Mouse (Mus musculus): ENCODE measurements around the gene Cks1b. TPM values are rescaled to one million over a fixed set of nuclear protein-coding genes. Genes with fewer than 3 reads are reported as not detected.

The Cks1b gene
- polyA plus RNA-seq, 1 experiment, result 7.4 TPM

- Histone ChIP-seq H3K9me3 (ENCODE audit: control insufficient read depth, low read length) (no peaks in the 10 kb centered on the region), H3K4me1 (ENCODE audit: control insufficient read depth) (peaks cover 80% of the 10 kb centered on the region), H3K36me3 (ENCODE audit: control insufficient read depth) (peaks cover 58% of the 10 kb centered on the region), H3K4me3 (replicated peaks) (peak overlapping the region; percentile 71), H3K27me3 (ENCODE audit: control insufficient read depth) (no peaks in the 10 kb centered on the region)
- TF ChIP-seq GATA1 (IDR thresholded peaks at IDR 0.05; ENCODE audit: low read length) (no peak), TAL1 (IDR thresholded peaks at IDR 0.05; ENCODE audit: low read length) (no peak)
These were observed 2.2 kb upstream of the Cks1b start for GRCm38 (mm10) chr3:89420421-89420820.

GRCm38 (mm10) chr3:89419981-89420380 is 1.8 kb upstream of the Cks1b start:
- Histone ChIP-seq H3K4me1 (ENCODE audit: control insufficient read depth) (peaks cover 75% of the 10 kb centered on the region), H3K9me3 (ENCODE audit: control insufficient read depth, low read length) (peaks cover under 1% of the 10 kb centered on the region), H3K36me3 (ENCODE audit: control insufficient read depth) (peaks cover 58% of the 10 kb centered on the region), H3K27me3 (ENCODE audit: control insufficient read depth) (no peaks in the 10 kb centered on the region), H3K4me3 (replicated peaks) (peak overlapping the region; percentile 96)
- TF ChIP-seq GATA1 (IDR thresholded peaks at IDR 0.05; ENCODE audit: low read length) (no peak), TAL1 (IDR thresholded peaks at IDR 0.05; ENCODE audit: low read length) (no peak)

DNA sequence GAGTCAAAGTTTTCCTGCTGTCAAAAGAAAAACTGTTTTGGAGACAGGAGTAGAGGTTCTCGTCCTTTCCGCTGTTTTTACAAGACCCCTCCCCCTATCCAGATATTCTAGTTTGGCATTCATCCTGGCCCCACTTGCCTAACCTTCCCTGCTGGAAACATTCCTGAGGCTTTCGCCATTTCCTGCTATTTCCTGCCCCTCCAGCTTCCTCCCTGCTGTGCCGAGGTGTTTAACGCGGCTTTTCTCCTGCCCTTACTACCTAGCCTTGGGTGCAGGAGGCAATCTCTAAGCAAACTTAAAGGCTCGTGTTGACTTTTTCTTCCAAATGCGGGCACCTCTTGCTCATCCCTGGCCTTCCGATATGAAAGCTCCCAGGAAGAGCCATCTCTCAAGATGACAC is 1.4 kb upstream of the Cks1b start:
- TF ChIP-seq GATA1 (IDR thresholded peaks at IDR 0.05; ENCODE audit: low read length) (no peak), TAL1 (IDR thresholded peaks at IDR 0.05; ENCODE audit: low read length) (no peak)
- H3K4me1 ChIP-seq (ENCODE audit: control insufficient read depth), result peaks cover 71% of the 10 kb centered on the region
- H3K27me3 ChIP-seq (ENCODE audit: control insufficient read depth), result no peaks in the 10 kb centered on the region
- peaks cover 58% of the 10 kb centered on the region for H3K36me3 ChIP-seq (ENCODE audit: control insufficient read depth)
- peaks cover 3% of the 10 kb centered on the region for H3K9me3 ChIP-seq (ENCODE audit: control insufficient read depth, low read length)
- H3K4me3 ChIP-seq (replicated peaks), result peak overlapping the region; percentile 96

DNA sequence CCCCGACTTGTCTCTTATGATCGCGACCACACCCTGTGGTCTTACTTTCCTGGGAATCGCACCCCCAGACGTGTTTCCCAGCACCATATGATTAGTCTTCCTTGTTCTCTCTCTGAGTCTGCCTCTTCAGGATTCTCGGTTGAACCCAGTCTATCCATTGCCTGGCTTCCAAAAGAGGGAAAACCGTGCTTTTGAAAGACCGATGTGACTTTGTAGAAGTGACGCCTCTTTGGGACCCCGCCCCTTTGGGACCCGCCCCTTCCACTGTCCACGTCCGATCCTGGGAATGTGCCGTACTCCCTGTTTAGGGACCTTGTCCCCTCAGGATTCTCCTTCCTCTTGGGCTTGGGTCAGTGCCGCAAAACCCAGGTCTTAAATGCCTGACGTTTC is 673 bp upstream of the Cks1b start:
- Histone ChIP-seq H3K36me3 (ENCODE audit: control insufficient read depth) (peaks cover 58% of the 10 kb centered on the region), H3K4me3 (replicated peaks) (peak overlapping the region; percentile 96), H3K4me1 (ENCODE audit: control insufficient read depth) (peaks cover 64% of the 10 kb centered on the region), H3K9me3 (ENCODE audit: control insufficient read depth, low read length) (peaks cover 3% of the 10 kb centered on the region), H3K27me3 (ENCODE audit: control insufficient read depth) (no peaks in the 10 kb centered on the region)
- TF ChIP-seq TAL1 (IDR thresholded peaks at IDR 0.05; ENCODE audit: low read length) (no peak), GATA1 (IDR thresholded peaks at IDR 0.05; ENCODE audit: low read length) (no peak)

GRCm38 (mm10) chr3:89417840-89418169 is 378 bp downstream of the Cks1b start:
- Histone ChIP-seq H3K9me3 (ENCODE audit: control insufficient read depth, low read length) (peaks cover 3% of the 10 kb centered on the region), H3K4me1 (ENCODE audit: control insufficient read depth) (peaks cover 53% of the 10 kb centered on the region), H3K4me3 (replicated peaks) (peak overlapping the region; percentile 96), H3K27me3 (ENCODE audit: control insufficient read depth) (no peaks in the 10 kb centered on the region), H3K36me3 (ENCODE audit: control insufficient read depth) (peaks cover 57% of the 10 kb centered on the region)
- no peak for TF ChIP-seq GATA1 (IDR thresholded peaks at IDR 0.05; ENCODE audit: low read length)

DNA sequence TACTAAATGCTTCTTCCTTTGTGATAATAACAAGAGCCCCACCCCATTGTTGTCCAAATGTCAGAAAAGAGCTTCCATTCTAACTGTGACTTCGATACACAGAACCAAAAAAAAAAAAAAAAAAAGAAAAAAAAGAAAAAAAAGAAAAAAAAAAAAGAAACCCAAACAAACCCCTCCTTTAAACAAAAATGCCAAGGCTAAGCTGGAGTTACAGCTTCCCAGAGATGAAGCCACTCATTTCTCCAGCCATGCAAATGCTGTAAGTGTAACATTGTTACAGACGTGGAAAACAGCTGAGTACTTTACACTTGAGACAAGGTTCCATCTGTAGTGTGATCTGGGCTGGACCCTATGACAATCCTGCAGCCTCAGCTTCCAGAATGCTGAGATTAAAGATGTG is 1.1 kb downstream of the Cks1b start:
- TF ChIP-seq TAL1 (IDR thresholded peaks at IDR 0.05; ENCODE audit: low read length), result no peak
- no peak for TF ChIP-seq GATA1 (IDR thresholded peaks at IDR 0.05; ENCODE audit: low read length)
- peaks cover 52% of the 10 kb centered on the region for H3K4me1 ChIP-seq (ENCODE audit: control insufficient read depth)
- H3K36me3 ChIP-seq (ENCODE audit: control insufficient read depth), result peaks cover 51% of the 10 kb centered on the region

DNA sequence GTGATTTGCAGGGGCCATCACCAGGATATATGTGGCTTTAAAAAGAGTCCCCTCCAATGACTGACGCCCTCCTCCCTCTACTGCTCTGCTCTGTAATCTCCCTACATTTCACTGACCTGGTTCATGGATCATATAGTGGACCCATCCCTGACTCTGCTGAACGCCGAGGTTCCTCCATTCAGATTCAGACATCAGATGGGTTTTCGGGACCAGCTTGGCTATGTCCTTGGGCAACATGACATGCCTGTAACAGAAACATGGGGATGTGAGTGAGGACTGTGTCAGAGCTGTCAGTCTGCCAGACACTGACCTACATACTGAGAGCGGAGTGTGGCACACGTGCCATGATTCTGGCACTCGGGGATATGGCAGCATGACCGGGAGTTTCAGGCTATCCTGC is 2.0 kb downstream of the Cks1b start:
- peaks cover 46% of the 10 kb centered on the region for H3K36me3 ChIP-seq (ENCODE audit: control insufficient read depth)
- no peaks in the 10 kb centered on the region for H3K27me3 ChIP-seq (ENCODE audit: control insufficient read depth)
- H3K9me3 ChIP-seq (ENCODE audit: control insufficient read depth, low read length), result peaks cover 3% of the 10 kb centered on the region
- H3K4me1 ChIP-seq (ENCODE audit: control insufficient read depth), result peaks cover 48% of the 10 kb centered on the region
- TF ChIP-seq GATA1 (IDR thresholded peaks at IDR 0.05; ENCODE audit: low read length) (no peak), TAL1 (IDR thresholded peaks at IDR 0.05; ENCODE audit: low read length) (no peak)
- peak overlapping the region; percentile 96 for H3K4me3 ChIP-seq (replicated peaks)

More for the DNA sequence above, 1.1 kb downstream of the Cks1b start:
- H3K27me3 ChIP-seq (ENCODE audit: control insufficient read depth), result no peaks in the 10 kb centered on the region
- peaks cover 3% of the 10 kb centered on the region for H3K9me3 ChIP-seq (ENCODE audit: control insufficient read depth, low read length)
- H3K4me3 ChIP-seq (replicated peaks), result peak overlapping the region; percentile 96

- TF ChIP-seq TAL1 (IDR thresholded peaks at IDR 0.05; ENCODE audit: low read length), result no peak
- no peak for TF ChIP-seq GATA1 (IDR thresholded peaks at IDR 0.05; ENCODE audit: low read length)
- Histone ChIP-seq H3K4me3 (replicated peaks) (peak within 1 kb of the TSS; percentile 77), H3K27me3 (ENCODE audit: control insufficient read depth) (no peaks in the 10 kb centered on the region), H3K9me3 (ENCODE audit: control insufficient read depth, low read length) (peaks cover 3% of the 10 kb centered on the region), H3K4me1 (ENCODE audit: control insufficient read depth) (peaks cover 42% of the 10 kb centered on the region), H3K36me3 (ENCODE audit: control insufficient read depth) (peaks cover 61% of the 10 kb centered on the region)
These were observed 6.4 kb downstream of the Cks1b start, which contains the start of gene Flad1 for GRCm38 (mm10) chr3:89411490-89412393. Gene Flad1, minus strand, starts transcription at chr3:89411870.

GRCm38 (mm10) chr3:89410864-89411263 is 7.3 kb downstream of the Cks1b start:
- Histone ChIP-seq H3K4me3 (replicated peaks) (peak overlapping the region; percentile 77), H3K27me3 (ENCODE audit: control insufficient read depth) (no peaks in the 10 kb centered on the region), H3K36me3 (ENCODE audit: control insufficient read depth) (peaks cover 55% of the 10 kb centered on the region), H3K9me3 (ENCODE audit: control insufficient read depth, low read length) (peaks cover 3% of the 10 kb centered on the region), H3K4me1 (ENCODE audit: control insufficient read depth) (peaks cover 33% of the 10 kb centered on the region)
- TF ChIP-seq TAL1 (IDR thresholded peaks at IDR 0.05; ENCODE audit: low read length) (no peak), GATA1 (IDR thresholded peaks at IDR 0.05; ENCODE audit: low read length) (no peak)

Data from erythroblast, embryonic 14.5 days (primary cell).